Mouse (Mus musculus): ENCODE measurements at regions not wholly inside any gene's neighbourhood (a gene's known extent, or its start where the extent isn't known, plus 50 kb on each side); places are given as distances from the start of the nearest gene placed in this dataset.

- no peak for DNase-seq (ENCODE audit: low spot score in 2 of 2)
These were observed 446.5 kb downstream of the Pdgfc start for GRCm38 (mm10) chr3:81482742-81483141.

DNA sequence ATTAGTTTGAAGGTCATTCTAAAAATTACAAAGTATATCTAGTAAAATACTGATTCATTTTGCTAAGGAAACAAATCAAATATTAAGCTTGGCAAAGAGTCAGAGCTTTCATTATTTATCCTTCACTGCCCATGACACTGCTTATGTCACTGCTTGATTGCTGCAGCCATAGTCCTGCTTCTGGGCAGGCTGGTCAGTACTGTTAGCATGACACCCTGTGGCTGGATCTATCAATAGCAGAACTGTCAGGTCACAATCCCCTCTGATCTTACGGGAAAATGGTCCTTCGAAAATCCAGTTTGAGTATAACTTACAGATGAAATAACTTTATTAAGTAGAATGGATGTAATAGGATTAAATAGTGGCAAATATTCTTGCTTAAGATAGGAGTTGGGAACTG lies 447.1 kb downstream of the Pdgfc start:
- no peak for DNase-seq (ENCODE audit: low spot score in 2 of 2)

DNA sequence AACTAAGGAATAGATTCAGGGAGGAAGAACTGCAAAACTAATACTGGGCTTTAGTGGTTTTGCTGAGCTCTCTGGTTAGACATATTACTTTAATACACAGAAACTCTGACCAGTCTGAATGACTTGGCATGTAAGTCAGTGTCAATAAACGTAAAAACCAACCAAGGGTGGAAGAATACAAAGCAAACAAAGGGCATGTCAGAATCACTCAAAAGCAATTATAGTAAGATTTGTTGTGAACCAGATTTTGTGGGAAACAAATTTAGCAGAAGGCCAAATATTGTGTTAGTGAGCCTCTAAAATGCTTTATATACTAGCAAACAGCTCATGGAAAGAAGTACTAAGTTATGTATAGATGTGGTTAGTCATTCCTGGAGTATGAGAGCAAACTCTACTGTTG lies 427.1 kb upstream of the Ctso start:
- no peak for DNase-seq (ENCODE audit: low spot score in 2 of 2)

DNA sequence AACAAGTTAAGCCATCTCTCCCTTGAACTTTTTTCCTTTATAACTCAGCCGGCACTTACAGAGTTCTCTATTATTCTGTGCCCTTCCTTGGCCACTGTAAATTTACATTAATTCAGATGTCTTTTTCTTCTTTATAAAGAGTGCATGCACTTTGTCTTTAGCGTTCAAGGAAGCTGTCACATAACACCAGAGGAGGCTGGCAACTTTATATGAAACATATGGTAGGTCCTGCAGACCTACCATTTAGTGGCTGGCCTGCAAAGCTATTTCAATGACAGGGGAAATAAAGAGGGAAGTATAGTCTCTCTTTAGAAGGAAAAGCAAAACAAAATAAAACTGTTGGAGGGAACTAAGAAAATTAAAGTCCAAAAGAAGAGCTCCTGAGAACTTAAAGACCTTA lies 423.8 kb upstream of the Ctso start:
- DNase-seq (ENCODE audit: low spot score in 2 of 2): no peak

DNA sequence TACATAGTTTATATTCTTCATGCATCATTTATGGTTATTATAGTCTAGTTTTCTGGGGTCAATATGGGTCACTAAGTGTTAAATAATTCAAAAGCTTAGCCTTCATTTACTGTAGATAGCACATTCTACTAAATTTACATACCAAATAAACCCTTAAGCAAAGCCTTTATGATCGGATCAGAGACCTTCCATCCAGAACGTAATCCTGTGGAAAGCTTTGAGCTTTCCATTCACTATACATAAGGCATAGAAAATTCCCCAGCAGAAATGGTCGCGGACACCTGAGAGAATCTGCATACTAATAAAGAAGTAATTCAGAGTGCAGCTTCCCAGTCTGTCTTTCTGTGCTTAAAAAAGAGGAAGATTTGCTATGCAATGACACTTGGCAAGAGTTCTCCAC lies 410.6 kb upstream of the Ctso start:
- no peak for DNase-seq (ENCODE audit: low spot score in 2 of 2)

DNA sequence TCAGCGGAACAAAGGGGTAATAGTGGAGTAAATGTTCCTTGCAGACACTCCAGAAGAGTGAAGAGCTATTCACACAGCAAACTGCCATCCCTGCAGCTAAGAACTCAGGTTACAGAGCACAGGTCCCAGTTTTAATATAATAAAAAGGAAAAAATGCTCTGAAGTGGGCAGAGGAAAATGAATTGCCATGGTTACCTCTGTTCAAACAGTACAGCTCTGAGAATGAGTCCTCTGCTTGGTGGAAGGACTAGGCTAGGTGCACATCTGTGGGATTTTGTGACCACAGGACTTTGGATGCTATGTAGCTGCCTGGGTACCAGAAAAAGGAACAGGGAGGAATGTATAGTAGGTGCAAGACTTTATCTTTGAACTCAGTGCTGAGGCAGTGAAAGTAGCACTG lies 401.5 kb upstream of the Ctso start:
- DNase-seq (ENCODE audit: low spot score in 2 of 2): no peak

DNA sequence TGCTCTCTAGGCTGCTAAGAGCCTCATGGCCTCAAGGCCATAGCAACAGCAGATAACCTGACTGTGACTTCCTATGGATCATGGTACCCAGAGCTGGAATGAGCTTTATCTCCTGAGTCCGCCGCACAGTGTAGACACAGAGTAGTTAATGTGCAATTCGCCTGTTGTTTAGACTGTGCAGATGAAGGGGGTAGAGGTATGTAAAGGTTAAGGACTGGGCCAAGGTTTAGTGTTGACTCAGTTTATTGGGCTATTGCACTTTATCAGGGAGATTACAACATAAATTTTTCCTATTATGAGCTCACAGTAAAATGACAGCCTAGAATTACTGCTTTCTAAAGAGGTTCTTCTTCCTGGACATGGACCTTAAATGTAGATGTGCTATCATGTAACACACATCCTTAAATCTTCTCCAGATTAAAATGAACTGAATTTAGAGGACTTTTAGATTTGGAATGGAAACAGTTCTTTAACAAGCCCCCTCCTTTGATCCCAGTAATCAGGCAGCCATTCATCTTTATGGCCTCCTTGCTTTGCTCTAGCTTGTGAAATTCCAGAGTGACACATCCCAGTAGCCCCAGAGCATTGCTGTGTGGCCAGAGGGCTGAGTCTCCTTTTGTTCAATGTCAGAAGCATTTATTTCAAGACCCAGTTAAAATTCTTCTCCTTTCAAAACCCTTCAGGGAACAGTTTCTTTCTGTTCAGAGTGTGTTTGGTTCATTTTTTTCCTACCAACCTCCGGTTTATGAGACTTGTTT lies 396.8 kb upstream of the Ctso start:
- DNase-seq (ENCODE audit: low spot score in 2 of 2): no peak

GRCm38 (mm10) chr3:81554773-81555172 lies 377.6 kb upstream of the Ctso start:
- DNase-seq (ENCODE audit: low spot score in 2 of 2): no peak

GRCm38 (mm10) chr3:81562610-81563258 lies 369.7 kb upstream of the Ctso start:
- DNase-seq (ENCODE audit: low spot score in 2 of 2): no peak

DNA sequence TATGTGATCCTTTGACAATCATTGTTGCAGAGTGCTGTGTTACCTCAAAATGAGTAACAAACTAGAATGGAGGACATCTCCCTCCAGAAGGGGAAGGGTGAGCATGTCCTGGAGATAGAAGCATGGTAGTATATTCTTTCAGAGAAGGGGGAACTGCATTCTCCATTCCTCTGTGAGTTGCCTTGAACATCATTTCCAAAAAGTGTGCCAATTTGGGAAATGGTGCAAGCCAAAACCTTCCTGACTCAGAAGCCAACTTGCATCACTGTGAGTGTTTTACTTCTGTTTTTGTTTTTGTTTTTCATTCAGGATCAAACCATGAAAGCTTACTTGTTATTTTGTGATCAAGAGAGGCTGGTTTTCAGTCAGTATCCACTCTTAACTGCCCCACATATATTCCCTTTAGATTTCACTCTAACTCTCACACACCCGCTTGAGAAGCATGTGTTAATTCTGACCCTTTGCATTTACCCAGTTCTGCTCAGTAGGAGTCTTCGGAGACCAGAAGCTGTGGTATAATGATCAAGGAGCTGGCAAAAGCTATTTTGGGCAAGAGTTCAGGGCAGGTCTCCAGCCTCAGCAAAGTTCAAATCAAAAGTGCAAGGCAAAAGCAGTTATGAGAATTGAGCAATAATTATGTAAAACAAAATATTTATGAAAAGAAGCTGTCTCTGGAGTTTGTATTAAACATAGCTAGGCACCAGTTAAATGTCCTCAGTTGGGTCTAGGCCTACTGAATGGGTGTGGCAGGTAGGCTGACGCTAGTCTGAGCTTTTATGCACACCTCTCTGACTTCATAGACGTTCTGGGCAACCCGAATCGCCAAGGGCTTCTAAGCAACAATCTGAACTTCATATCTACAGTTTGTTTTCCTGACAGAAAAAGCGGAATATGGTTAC lies 368.3 kb upstream of the Ctso start:
- DNase-seq (ENCODE audit: low spot score in 2 of 2): no peak

GRCm38 (mm10) chr3:81564757-81565063 lies 367.7 kb upstream of the Ctso start:
- no peak for DNase-seq (ENCODE audit: low spot score in 2 of 2)

DNA sequence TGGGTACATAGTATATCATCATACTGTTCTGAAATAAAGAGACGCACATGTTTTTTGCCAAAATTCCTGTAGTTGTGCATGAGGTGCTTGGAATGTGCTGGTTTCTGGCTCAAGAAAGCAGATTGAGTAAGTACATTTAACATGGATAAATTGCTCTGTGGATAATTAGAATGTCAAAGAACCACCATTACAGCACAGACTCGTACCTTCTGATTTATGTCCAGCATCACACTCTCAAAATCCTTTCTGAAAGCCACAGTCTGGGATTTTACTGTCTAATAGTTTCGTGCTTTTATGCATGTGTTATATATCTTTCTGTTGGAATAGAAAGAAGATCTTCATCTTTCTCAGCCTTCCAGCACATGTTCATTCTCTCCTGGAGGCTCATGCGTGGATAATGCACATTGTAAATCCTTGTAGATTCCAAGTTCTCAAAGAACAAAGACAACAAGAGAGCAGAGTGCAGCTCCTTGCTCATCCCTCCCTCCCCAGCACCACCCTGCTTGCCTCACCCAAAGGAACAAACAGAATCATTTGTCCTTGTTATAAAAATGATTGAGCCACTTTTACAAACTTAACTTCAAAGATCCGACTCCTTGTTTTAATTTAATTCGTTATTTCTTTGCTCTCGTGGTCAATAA lies 348.9 kb upstream of the Ctso start:
- no peak for DNase-seq (ENCODE audit: low spot score in 2 of 2)

DNA sequence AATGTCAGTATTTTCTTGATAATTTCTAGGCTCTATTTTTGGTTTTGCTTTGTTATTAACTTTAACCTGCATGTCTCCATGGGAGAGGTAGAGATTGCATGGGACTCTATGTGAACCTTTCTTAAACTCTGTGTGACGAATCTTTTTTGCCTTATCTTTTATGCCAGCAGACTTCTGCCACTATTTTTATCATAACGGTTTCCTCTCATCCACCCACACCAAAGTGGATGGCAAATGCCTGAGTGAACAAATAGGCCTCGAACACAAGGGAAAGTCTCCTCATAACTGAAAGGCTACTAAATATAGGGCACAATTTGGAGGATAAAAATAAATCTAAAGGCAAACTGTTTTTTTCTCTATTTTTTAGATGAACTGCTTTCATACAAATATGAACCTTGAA lies 343.3 kb upstream of the Ctso start:
- DNase-seq (ENCODE audit: low spot score in 2 of 2): no peak

GRCm38 (mm10) chr3:81629157-81629556 lies 303.2 kb upstream of the Ctso start:
- DNase-seq (ENCODE audit: low spot score in 2 of 2): no peak

DNA sequence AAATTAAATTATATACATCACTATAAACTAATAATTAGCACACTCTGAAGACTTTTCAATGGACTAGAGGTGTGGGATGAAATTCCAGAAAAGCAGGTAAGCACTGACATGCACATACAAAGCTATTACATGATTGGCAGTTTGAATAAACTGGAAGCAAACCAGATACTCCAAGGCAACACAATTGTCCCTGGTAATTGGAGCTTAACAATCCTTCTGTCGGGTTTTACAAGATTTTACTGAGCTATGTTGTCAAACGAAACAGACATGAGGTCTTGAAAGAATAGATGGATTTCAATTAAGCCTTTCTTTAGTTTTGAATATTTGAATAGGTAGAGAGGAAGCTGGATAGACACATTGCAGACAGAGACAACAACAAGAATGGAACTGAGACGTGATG lies 273.9 kb upstream of the Ctso start:
- DNase-seq (ENCODE audit: low spot score in 2 of 2): no peak

DNA sequence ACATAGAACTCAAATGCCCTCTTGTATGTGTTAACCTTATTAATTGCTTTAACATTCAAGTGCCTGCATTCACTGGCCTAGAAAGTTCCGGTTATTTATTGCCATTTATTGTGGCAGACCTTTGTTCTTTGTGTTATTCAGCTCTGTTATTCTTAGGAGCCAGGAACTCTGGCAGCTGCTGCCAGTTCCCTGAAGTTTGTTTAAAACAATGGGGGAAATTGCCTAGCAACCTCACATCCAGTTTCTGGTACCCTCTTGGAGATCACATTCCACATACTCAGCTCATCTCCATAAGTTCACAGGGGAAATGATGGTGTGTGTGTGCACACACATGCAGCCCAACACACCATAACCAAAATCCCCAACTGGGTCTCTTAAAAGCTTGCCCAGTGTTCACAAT lies 270.8 kb upstream of the Ctso start:
- DNase-seq (ENCODE audit: low spot score in 2 of 2): no peak

GRCm38 (mm10) chr3:81666262-81666661 lies 266.1 kb upstream of the Ctso start:
- no peak for DNase-seq (ENCODE audit: low spot score in 2 of 2)

GRCm38 (mm10) chr3:81676570-81676969 lies 255.8 kb upstream of the Ctso start:
- DNase-seq (ENCODE audit: low spot score in 2 of 2): no peak

DNA sequence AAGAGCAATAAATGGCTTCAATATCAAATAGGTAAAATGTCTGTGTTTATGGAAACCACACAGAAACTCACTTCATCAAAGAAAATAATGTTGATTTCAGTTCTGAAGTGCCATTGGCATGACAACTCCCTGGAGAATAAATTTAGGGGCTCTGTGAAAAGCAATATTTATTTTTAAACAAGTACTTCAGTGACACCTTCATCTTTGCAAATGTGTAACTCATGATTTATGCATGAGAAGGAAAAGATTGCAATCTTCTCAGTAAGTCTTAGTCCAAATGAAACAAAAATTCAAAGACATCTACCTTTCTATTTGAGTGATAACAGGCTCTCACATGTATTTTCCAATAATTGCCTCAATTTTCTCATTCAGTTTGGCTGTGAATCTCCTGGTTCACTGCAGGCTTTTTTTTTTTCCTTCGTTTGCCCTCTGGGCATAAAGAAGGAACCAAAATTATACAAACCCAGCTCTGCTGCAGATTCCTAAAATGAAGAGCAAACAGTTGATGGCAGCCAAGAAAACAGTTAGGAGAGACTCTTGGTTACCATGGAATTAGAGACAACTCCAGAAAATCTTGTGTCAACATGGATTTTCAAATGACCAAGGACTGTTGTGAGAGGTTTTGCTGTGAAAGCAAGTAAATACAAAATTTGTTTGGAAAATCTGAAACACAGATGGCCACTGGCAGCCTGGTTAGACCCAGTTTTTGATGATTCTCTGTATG lies 230.3 kb upstream of the Ctso start:
- no peak for DNase-seq (ENCODE audit: low spot score in 2 of 2)

GRCm38 (mm10) chr3:81718911-81719310 lies 213.5 kb upstream of the Ctso start:
- no peak for DNase-seq (ENCODE audit: low spot score in 2 of 2)

GRCm38 (mm10) chr3:81735463-81735862 lies 196.9 kb upstream of the Ctso start:
- no peak for DNase-seq (ENCODE audit: low spot score in 2 of 2)

DNA sequence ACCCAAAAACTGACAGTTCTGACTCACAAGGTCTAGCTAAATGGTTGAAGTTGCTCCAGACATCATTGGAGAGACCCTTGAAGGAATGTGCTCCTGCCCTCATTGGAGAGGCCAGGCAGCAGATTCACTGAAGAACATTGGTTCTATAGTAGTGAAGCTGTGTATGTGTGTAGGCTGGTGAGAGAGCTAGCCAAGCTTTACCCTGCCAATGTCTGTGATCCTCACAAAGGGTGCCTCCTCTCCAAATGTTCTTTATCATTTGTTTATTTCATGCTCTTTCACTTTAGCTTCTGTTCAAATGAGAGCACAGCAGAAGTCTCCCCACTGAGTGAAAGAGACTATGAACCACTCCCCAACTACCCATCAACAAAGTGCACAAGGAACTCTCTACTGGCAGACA lies 195.6 kb upstream of the Ctso start:
- DNase-seq (ENCODE audit: low spot score in 2 of 2): no peak

All from frontal cortex, postnatal 25 days (tissue).